Mouse (Mus musculus) right cerebral cortex, adult 18-20 months (tissue): ENCODE measurements around the gene Sdk2.

ENCODE experiments used
- DNase-seq: peaks from one replicate; pipeline ENCODE4 v3.0.0; 2022; ENCODE audit warnings: mixed read lengths

Gene Sdk2

GRCm38 (mm10) chr11:113819001-113819400 lies 247.8 kb downstream of the Sdk2 start:
- no peak for DNase-seq

DNA sequence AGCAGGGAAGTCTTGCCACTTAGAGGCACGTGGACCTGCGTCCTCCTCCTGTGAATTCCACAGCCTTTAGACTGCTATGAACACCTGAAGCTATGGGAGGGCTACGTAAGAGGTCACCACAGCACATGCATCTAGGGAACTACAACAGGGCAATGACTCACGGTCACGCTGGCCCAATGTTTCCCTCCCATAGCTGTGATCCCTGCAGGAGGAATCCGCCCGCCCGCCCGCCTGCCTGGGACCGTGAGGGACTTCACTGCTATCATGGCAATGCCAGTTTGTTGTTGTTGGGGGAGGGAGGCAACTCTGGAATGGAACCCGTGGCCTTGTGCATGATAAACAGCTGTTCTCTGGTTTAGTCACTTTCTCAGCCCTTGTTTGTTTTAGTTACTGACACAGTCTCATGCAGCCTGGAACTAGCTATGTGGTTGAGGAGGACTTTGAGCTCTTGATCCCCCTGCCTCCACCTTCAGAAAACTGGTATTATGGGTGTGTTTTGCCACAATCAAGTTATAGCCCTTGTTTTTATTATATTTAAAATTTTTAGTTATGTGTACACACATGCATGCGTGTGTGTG lies 249.8 kb downstream of the Sdk2 start:
- no peak for DNase-seq

- no peak for DNase-seq
Observed at GRCm38 (mm10) chr11:113816439-113816838, 250.4 kb downstream of the Sdk2 start.

GRCm38 (mm10) chr11:113811546-113812339 lies 255.1 kb downstream of the Sdk2 start:
- DNase-seq, result no peak

GRCm38 (mm10) chr11:113810638-113811545 lies 256.0 kb downstream of the Sdk2 start:
- DNase-seq, result peak; percentile 86

GRCm38 (mm10) chr11:113807086-113807485 lies 259.8 kb downstream of the Sdk2 start:
- no peak for DNase-seq

DNA sequence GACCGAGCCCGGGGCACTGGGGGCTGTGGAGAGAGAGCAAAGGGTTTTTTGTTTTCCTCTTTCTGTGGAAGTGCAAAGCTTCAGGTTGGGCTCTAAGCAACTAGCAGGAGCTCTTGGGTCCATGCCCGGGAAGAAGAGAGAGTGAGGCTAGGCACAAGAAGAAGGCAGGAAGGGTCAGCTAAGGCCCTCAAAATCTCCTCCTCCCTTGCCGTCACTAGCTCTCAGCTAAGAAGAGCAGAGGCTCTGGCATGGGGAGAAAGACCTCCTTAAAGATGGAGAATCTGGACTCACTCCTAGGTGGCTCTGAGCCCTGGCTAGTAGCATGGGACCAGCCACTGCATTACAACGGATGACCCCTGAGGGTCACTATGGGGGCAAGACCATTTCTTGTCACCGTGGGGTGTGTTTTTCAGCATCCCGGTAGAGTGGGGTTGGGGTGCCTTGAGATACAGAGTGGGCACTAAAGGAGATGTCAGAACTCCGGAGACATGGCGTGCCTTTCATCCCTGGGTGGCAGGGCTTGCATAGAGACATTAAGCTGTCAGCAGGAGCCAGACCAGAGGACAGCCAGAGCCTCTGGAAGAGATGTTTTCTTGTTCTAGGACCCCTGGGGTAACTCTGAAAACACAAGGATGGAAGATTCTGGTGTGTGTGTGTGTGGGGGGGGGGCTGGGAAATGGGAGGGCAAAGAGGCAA lies 260.3 kb downstream of the Sdk2 start:
- peak; percentile 42 for DNase-seq

DNA sequence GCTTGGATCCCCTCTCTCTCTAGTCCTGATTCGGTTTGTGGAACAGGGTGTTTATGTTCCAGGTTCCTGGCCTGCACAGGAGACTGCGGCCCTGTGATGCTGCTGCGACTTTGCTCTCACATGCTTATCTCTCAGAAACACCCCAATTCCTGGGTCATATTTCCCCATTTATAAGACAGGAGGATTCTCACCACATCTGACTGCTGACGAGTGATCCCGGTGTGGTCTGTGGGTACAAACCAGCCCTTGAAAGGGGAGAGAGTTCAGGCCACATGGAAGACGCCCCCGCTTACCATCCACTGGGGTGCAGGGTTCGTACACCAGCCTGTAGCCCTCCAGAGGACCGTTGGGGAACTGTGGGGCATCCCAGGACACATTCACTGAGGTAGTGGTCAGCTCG lies 260.9 kb downstream of the Sdk2 start:
- no peak for DNase-seq

GRCm38 (mm10) chr11:113803321-113803941 lies 263.4 kb downstream of the Sdk2 start:
- DNase-seq, result no peak

DNA sequence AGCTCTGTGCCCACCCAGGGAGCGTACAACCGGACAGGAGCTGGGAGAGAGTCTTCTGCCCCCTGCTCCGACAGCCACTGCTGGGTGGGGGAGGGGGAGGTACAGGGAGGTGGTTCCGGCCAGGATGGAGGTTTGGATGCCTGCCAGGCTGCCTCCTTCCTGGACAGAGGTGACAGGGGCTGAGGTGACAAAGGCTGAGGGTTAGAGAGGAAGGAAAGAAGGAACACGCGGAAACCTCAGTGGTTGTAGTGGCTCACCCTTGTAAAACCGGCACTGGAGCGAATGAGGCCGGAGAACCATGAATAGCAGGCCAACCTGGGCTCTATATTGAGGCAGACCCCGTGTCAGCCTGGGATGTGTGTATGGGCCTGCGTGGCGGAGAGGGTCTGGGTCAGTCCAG lies 264.4 kb downstream of the Sdk2 start:
- no peak for DNase-seq

DNA sequence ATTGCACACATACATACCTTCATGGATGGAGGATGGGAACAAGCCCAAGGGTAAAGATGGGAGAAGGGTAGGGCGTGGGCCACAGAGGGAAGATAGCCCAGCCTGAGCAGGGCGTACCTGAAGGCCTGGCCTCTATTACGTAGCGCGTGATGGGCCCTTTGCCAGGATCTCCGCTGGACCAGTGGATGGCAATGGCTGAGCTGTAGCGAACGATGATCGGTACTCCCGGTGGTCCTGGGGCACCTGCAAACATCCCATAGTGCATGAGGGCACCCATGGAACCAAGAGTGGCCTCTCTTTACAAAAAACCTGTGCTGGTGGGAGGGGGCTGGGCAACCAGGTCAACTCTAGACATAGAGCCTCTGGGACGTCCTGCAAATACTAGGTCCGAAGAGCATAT lies 266.8 kb downstream of the Sdk2 start:
- no peak for DNase-seq

- no peak for DNase-seq
Observed at GRCm38 (mm10) chr11:113799041-113799447, 267.8 kb downstream of the Sdk2 start.

DNA sequence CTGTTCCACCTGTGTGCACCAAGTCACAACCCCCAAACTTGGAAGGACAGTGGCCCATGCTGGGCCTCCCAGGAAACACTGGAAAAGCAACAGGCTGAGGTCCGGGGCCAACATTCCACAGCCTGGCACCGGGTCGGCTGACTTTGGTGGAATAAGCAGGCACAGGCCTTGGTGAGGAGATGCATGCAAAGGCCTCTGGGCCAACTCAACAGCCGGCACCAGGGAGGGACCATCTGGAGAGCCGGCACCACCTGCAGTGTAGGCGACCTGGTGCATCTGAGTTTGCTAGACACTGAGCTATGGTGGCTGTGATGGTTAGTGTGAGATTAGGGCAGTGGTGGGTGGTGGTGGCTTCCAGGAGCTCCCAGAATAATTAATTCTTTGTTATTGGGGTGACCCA lies 268.8 kb downstream of the Sdk2 start:
- peak; percentile 67 for DNase-seq

GRCm38 (mm10) chr11:113797014-113797983 lies 269.5 kb downstream of the Sdk2 start:
- no peak for DNase-seq

DNA sequence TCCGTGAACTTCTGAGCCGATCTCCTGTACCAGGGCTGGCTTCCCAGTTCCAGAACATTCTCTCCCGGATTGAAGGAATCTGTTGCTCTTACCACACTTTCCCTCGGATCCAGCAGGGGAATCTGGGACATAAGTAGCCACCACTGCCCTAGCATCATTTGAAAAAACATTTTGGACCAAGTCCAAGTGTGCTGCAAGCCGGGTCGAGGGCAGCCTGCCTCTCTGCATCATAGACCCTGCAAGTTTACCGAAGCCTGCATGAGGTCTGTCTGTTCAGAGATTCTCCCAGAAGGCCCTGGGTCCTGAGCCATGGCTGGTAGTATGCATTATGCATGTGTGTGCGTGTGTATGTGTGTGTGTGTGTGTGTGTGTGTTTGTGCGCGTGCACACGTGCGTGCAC lies 271.0 kb downstream of the Sdk2 start:
- DNase-seq, result no peak

GRCm38 (mm10) chr11:113791357-113792215 lies 275.3 kb downstream of the Sdk2 start:
- DNase-seq, result peak; percentile 61

GRCm38 (mm10) chr11:113789101-113789500 lies 277.7 kb downstream of the Sdk2 start:
- DNase-seq, result no peak

DNA sequence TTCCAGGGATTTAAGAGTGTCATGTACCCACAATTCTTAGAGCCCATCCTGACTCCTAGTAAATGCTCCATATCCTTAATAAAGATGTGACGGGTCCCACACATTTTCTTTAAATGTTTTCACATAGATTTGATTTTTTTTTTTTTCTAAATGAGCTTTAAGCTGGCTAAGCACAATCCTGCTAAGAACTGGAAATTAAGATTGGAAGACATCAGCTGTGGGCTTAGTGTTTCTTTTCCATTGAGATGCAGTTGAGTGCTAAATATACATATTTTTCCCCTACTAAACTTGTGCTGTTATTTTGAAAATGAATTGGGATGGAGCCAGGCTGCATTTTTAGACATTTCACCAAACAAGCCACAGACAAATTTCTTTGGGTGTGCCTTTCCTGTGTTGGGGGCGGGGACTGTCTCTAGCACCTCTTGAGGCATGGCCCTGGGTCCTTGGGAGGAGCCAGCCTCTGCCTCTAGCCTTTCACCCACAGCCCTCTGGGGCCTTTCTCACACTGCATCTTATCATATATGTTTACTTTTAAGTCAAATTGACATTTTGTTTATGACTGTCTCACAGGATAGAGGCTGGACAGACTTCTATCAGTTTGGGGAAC lies 278.6 kb downstream of the Sdk2 start:
- no peak for DNase-seq

DNA sequence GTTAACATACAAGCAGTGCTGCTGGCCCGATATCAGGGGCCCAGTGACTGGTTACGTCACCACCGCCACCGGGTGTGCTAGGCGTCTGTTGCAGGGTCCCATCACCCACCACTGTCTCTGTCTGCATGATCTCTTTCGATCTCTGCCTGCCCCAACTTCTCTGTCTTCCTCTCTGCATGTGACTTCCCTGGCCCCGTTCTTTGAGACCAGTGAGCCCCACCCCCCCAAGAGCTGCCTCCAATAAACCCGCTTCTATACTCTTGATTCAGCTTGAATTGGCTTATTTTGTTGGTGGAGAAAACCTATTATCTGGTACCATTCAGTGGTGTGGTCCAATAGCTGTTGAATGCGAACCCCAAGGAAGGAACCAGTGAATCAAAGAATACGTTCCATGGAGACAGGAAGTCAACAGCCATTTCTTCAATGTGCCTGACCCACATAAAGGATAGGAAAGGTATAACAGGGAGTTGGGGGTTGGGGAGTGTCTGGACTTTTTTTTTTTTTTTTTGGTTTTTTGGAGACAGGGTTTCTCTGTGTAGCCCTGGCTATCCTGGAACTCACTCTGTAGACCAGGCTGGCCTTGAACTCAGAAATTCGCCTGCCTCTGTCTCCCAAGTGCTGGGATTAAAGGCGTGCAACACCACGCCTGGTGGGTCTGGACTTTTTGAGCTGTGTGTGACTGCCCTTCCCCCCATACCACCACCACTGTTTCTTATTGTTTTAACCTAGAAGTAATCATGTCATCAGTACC lies 279.2 kb downstream of the Sdk2 start:
- DNase-seq, result no peak
